Mouse (Mus musculus): ENCODE data around the gene Aldh1a2.

The Aldh1a2 gene

DNA sequence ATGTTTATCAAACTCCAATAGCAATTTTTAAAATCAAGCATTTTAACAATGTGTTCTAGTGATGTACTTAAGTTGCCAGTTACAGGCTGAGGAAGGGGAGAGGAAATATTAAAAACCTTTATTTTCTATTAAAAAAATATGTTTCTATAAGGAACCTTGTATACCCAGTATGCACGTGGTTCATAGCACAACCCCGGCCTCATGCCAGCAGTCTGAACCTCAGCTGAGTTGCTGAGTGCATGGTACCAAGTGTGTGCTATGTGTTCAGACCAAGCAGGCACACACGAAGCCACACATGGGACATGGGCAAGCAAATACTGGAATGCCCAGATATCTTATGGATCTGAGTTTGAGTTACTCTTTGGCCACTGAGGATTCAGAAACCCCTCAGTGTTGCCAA is 74.2 kb downstream of the Aldh1a2 start:
- in situ Hi-C loops (cut with MboI, MseI): no loop called here

DNA sequence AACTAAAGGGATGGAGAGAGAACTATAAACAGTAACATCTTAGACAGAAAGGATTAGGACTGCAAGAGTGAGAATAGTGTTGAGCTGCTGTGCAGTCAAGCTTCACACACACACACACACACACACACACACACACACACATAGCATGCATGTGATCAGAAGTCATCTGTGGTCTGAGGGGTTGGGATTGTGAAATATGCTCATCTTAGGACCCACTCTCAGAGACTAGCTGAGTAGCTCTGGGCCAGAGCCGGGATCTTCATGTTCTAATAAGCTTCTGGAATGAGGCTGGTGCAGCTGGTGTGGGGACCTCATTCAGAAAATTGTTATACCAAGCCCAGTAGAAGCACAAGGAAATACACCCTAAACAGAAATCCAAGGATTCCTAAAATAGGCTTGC is 75.1 kb downstream of the Aldh1a2 start:
- in situ Hi-C loops (cut with MboI, MseI): no loop called here

DNA sequence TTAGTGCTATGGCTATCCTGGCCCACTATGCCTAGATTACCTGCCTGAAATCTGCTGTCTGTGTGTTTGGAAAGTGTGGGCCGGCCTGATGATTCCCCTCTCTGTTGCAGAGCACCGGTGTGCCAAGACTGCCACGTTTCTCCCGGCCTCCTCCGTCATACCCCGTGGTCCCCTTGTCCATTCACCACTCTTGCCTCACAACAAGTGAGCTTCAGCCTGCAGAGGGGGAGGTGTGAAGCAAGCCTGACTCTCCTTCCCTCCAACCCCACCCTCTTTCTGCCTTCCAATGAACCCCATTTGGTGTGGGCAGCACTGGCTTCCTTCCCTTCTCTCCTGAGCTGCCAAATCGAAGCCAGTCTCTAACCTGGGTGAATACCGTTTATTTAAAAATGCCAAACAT is 79.9 kb downstream of the Aldh1a2 start:
- in situ Hi-C loops (cut with MboI, MseI): no loop called here

DNA sequence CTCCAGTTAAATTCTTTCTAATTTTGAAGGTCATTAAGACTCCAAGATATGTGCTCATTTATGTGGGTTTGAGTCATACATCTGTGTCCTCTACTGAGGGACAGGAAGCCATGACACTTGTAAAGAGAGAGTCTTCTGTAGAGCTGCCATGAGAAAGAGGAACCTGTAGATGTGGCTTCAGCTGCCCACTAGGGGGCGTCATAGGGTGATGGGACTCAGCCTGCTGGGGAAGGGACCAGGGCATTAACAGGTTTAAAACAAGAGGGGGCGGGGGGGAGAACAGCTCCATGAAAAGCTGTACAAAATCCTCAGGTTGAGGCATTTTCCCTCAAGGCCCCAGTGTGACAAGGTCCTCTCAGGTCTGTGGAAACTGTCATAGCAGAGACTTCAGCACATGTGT is 88.0 kb downstream of the Aldh1a2 start:
- in situ Hi-C loops (cut with MboI, MseI): no loop called here

DNA sequence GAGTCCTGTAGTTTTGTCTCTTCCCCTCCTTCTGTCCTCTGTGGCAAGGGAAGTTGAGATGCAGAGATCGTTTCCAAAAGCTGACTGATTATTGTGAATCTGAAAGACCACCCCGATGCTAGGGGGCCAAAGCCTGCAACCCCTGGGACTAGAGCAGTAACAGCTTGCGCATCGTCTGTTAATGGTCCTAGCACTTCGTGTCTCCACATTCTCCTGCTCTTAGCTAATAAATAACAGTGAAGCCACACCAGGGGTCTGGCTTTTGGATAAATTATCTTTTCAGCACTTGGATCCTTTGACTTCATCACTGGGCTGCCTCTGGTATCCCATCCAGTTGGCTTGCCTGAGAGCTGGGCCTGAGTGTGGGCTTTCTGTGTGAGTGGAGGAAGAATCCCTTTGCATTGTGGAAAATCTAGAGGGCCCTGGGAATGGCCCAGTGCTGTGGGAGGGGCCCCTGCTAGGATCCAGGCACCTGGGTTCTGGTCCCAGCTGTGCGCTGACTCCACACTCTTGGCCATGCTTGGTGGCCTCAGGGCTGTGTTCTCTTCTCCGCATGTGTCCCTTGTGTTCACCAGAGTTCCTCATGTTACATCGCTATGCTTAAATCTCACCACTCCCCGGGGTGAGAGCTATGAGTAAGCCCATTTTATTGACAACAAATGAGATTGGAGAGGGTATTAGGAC is 91.7 kb downstream of the Aldh1a2 start:
- in situ Hi-C loops (cut with MboI, MseI): loop anchor here (5.0 kb wide), 1 partner anchor 95 kb away; no protein-coding TSS in a partner anchor

DNA sequence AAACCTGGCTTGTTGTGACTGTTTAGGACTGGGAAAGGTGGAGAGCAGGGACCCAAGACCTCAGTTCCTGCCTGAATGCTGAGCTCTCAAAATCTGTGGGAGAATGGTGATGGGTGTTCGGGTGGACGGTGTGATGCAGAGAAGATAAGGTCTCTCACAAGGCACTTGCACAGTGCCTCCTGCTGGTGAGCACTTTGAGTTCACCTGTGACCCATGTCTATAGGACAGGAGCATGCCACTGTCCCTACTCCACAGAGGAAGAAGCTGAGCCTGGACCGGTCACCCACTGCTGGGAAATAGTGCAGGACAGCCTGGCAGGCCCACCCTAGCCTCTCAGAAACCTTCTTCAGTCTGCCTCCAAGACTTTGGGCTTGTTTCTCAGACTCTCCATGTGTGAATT is 100.4 kb downstream of the Aldh1a2 start:
- in situ Hi-C loops (cut with MboI, MseI): no loop called here

DNA sequence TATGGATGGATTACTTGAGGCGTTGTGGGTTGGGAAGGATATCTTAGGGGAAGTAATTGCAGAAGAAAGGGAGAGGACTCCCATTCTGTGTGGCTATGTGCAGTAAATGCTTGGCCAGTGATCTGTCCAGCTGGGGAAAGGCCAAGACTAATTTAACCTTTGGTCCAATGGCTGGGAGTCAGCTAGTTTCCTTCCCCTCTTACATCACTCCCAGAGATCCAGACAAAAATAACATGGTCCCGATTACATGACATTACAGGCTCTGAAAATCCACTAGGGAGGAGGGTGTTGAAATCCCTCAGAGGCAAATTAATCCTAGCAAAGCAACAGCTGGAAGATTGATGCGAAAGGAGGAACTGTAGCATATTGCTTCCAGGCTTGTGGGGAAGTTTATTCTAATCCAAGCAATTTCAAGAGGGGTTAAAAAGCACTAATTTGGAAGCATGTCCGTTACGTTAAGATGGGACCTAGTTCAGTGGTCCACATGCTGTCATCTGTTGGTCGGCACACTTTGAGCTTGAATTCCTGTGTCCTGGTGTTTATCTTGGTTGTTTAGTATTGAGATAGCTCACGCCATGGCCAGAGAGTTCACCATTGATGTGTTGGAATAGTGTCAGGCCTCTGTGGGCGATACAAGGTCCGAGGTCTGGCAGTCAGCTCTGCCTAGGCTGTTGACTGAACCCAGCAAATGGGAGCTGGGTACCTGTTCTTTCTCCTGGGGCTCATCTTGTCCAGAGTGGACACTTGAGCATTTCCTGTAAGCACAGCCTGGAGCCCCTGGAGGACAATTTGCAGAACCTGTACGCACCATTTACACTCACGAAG is 101.7 kb downstream of the Aldh1a2 start:
- in situ Hi-C loops (cut with MboI, MseI): no loop called here

DNA sequence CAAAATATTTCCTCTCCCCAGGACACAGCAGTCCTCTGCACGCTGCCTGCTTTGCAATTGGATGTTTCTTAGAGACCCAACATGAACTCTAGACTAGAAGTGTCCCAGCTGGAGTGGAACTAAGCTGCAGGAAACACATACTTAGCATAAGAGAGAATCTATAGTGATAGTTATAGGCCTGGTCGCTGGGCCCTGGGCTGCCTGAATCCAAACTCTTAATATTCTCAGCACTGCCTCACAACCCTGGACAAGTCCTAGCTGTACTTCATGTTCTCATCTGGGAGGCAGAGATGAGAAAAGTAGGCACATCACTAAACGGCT is 102.3 kb downstream of the Aldh1a2 start:
- in situ Hi-C loops (cut with MboI, MseI): no loop called here

DNA sequence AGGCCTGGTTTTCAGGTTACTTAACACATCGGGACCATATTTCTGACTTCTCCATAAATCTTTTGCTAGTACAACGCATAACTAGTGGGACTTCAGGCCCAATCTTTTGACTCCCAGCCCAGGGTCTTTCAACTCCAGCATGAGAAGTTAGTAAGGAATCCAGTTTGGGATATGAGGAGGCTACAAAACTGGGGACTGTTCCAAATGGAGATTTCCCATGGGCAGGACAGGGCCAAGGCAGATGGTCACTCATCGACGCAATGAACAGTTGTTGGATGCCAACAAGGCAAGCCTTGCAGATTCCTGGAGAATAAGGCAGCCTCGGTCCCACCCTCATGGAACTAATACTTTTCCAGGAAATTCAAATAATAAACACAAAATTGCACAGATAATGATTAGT is 104.2 kb downstream of the Aldh1a2 start:
- in situ Hi-C loops (cut with MboI, MseI): no loop called here

DNA sequence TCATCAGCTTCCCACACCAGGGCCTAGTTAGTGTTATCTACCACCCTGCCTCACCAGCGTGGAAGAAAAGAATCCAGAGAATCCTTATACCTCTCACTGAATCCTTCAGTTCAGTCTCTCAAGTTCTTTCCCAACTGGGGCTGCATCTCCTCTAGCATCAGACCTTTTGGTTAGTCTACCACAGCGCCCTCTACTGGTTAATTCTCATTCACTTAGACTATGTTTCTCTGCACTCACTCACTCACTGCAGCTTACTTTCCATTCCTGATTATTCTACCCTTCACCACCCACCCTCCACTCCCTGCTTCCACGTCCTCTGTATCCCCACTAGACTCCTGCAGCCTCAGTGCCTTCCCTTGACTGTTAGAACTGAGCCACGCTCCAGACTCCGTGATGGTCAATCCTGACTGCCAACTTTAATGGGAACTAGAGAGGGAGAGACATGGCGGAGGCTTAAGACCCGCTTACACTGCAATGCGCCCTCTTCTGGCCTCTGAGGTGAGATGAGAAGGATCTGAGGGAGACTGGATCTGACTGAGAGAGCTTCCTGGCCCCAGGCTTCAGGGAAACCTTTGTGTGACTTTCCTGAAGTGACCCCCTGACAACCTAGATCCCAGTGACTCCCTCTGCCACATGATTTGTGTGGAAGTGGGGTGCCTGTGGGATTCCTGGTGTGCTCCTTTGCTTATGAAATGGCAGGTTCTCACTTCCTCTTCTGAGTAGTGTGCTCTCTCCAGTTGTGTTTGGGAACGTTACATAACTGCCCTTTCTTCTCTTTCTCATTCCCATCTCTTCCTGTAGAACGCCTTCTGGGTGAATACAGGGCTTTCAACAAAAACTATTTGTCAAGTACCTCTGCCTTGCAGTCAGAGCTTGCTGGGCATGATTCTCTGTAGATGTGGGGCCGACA is 104.9 kb downstream of the Aldh1a2 start:
- in situ Hi-C loops (cut with MboI, MseI): no loop called here

DNA sequence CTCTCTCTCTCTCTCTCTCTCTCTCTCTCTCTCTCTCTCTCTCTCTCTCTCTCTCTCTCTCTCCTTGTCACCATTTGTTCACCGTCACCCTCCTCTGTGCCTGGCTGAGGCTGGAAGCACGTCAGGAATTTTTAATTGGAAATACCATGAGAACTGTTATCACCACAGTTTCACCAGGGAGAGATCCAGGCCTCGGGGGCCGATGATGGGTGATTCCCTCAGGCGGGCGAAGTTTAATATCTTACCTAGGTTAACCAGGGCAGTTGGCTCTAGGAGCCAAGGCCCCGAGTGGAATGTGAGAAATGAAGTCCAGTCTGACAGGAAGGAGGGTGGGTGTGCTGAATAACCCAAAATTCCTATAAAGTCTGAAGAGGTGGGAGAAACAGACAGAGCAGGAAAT is 105.8 kb downstream of the Aldh1a2 start:
- in situ Hi-C loops (cut with MboI, MseI): no loop called here

DNA sequence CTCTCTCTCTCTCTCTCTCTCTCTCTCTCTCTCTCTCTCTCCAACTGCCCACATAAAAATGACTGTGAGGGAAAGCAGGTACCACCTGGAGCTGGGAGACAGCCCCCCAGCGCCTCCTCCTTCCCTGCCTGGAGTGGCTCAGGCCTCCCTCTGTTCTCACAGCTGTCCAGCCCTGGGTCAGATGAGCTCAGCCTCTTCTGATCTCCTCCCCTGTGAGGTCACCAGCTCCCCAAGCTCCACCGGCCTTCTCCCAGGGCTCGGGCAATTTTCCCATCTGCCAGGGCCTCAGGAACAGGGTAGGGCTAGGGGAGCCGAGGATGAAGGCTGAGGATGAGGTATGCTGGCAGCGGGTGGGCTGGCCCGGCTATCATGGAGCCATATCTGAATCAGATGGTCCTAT is 106.3 kb downstream of the Aldh1a2 start:
- in situ Hi-C loops (cut with MboI, MseI): no loop called here

DNA sequence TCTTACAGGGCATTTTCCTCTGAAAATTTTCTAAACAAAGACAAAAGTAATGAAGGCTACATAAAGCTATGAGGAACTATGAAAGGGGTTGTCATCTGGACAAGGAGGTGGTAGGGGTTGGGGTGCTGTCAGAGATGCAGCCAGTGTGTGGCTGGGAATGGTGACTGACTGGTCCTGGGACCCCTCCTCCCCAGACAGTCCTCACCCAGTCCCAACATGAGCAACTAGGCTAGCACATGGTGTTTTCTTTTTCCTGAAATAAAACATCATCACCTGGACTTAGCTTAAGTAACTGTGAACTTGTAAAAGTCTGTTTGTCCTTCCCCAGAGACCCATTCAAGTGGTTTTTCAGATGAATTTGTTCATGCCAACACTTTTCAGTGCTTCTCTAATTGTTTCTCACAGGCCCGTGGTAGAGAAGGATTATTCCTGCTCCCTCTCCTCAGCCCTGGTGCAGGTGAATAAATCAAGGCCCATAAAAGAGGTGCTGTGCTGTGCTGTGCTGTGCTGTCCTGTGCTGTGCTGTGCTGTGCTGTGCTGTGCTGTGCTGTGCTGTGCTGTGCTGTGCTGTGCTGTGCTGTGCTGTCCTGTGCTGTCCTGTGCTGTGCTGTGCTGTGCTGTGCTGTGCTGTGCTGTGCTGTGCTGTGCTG is 107.8 kb downstream of the Aldh1a2 start:
- in situ Hi-C loops (cut with MboI, MseI): no loop called here

DNA sequence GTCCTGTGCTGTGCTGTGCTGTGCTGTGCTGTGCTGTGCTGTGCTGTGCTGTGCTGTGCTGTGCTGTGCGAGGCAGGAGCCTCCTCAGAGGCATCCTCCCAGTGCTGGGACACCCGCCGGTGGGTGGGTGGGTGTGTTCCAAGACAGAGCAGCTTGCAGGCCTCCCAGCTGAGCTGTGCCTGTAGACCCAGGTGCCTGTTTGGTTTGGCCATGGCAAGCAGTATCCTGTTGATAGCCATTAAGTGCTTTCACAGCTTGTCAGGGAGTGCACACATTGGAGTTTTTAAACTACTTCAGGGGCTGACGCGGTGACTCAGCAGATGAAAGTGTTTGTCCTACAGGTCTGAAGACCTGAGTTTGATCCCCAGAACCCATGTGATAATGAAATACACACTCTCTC is 108.5 kb downstream of the Aldh1a2 start:
- in situ Hi-C loops (cut with MboI, MseI): no loop called here

DNA sequence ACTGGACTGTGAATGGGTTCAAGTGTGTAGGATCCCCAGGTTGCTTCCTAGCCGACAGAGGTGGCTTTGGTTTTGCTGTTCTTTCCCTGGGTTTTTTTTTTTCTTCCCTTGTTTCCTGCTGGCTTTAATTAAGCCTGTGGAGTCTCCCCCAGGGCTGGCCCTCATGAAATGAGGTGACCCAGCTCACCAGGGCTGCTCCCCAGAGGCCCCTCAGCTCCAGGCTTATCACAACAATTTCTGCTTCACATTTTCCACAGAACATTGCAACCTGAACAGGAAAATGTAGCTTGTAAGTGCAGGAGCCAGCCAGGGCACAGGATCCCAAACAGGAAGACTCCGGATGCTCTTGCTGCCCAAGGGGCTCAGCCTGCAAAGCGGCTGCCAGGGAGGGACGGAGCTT is 110.7 kb downstream of the Aldh1a2 start:
- in situ Hi-C loops (cut with MboI, MseI): no loop called here

DNA sequence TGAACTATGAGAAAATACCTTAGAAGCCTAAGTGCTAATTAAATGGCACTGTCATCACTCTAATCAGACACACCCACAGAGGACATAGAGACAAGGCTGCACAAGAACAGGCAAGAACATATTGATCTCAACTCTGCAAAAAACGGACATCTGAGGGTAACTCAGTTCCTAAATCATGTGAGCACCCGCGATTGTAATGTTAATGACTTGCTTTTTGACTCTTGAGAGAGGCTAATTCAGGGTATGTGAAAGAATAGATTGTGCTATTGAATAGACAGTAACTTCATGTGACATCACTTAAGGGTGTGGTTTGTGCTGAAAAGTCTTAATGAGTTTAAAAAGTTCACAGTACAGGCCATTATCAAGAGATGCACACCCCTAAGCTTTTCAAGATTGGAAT is 116.1 kb downstream of the Aldh1a2 start:
- in situ Hi-C loops (cut with MboI, MseI): no loop called here

DNA sequence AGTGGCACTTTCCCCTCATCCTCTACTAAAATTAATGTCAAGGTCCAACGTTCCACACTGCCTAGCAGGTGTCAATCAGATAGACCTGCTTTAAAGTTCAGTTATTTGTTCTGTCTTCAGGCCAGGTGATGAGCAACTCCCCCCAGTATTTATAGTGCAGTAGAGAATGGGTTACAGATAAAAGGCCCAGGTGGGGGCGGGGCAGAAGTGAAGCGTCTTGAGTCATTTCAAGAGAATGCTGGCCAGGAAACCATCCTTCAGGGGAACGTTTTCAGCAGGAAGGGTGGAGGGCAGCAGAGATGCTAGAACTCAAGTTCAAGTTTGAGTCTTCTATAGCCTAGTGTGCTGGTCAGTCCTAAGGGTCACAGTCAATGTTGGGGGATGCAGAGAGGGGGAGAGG is 121.1 kb downstream of the Aldh1a2 start:
- in situ Hi-C loops (cut with MboI, MseI): no loop called here

DNA sequence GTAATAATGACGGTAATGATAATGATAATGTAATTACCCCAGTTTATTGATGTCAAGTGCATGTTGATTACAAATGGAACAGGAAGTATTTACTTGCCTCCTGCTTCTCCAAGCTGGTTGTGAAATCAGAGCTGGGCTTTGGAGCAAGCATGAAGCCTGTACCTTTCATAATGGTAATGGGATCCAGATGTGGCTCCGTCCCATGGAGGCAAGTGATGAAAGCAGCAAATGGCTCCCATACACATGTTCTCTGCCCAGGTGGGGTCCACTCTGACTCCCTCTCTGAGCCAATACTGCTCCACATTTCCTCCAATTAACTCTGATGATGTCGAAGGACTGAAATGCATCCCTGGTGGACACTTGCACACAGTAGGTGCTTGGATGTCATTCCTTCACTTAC is 121.8 kb downstream of the Aldh1a2 start:
- in situ Hi-C loops (cut with MboI, MseI): no loop called here

DNA sequence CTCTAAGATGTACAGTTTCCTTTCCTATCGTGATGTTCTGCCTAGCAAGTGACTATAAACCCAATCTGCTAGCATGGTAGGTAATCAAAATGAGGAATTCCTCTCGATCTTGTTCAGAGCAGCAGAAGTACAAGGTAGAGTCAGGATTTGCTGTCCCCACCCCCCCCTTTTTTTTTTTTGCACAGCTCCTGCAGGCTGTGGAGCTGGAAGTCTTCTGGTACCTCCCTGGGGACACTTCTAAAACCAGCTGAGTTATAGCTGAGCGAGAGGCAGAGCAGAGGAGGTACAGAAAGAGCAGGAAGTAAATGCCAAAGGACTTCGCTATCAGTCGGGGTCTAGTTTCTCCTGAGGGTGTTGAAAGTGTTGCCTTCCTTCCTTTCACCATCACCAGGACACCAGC is 124.5 kb downstream of the Aldh1a2 start:
- in situ Hi-C loops (cut with MboI, MseI): no loop called here
